Mouse (Mus musculus): ENCODE data around the gene Scn2b. TPM values are rescaled to one million over a fixed set of nuclear protein-coding genes. Genes with fewer than 3 reads are reported as not detected.

Scn2b gene
- polyA plus RNA-seq, 1 experiment from 2014 or later: 2.3 TPM

DNA sequence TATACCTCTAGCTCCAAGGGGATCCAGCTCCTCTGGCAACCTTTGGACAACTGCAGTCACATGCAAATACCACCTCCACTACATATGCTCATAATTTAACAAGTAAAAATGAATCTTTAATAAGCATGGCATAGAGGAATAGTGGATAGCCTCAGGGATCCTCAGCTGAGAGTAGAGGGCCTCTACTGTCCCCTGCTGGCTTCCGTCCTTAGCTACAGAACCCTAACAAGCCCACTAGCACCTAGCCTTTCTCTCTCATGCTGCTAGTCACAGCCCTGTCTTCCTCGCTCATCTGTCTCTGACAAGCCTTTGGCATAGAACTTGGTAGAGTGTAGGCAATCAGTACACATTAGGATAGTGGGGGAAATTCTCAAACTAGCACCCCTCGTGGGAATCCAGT is 26.8 kb upstream of the Scn2b start:
- ATAC-seq (replicated peaks; ENCODE audit: extremely low read depth, insufficient read depth, low FRiP score): no peak
- Histone ChIP-seq H3K4me2 (ENCODE audit: low read depth, low read length) (no peak overlapping the region), H3K27me3 (ENCODE audit: control insufficient read depth, insufficient read depth, low read length) (no peaks in the 10 kb centered on the region; the same call in 1 of the 2 replicates), H3K36me3 (ENCODE audit: control insufficient read depth, insufficient read depth) (no peaks in the 10 kb centered on the region), H3K4me3 (ENCODE audit: low read length) (no peak overlapping the region), H3K27ac (ENCODE audit: low read length) (no peak overlapping the region), H3K9ac (ENCODE audit: low read length) (no peak overlapping the region), H3K9me3 (replicated peaks; ENCODE audit: control insufficient read depth, low read length) (no peaks in the 10 kb centered on the region), H3K4me1 (ENCODE audit: control insufficient read depth, insufficient read depth, low read length) (peaks cover 5% of the 10 kb centered on the region; the same call in 1 of the 2 replicates)
- WGBS: 65% methylated on average over 3 of the region's 3 CpGs

DNA sequence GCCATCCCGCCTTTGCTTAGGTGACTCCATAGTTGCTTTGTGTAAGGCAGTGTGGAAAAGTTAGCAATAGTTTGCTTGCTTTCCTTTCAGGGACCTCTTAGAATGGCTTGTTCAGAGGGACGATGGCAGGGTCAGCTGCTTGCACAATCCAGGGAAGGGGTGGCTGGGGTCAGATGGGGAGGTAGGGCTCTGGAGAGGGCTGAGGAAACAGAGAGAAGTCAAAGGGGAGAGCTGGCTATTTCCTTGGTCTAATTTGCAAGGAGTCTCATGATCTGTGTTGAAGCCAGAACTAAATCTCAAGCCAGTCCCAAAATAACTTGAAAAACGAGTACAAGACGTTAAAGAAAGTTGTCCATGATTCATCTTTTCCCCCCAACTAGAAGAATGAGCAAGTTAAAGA is 24.9 kb upstream of the Scn2b start:
- Histone ChIP-seq H3K9ac (ENCODE audit: low read length) (no peak overlapping the region), H3K4me1 (ENCODE audit: control insufficient read depth, insufficient read depth, low read length) (peaks cover 5% of the 10 kb centered on the region; the same call in 1 of the 2 replicates), H3K27me3 (ENCODE audit: control insufficient read depth, insufficient read depth, low read length) (no peaks in the 10 kb centered on the region; the same call in 1 of the 2 replicates), H3K4me3 (ENCODE audit: low read length) (no peak overlapping the region), H3K4me2 (ENCODE audit: low read depth, low read length) (no peak overlapping the region), H3K9me3 (replicated peaks; ENCODE audit: control insufficient read depth, low read length) (no peaks in the 10 kb centered on the region), H3K36me3 (ENCODE audit: control insufficient read depth, insufficient read depth) (no peaks in the 10 kb centered on the region), H3K27ac (ENCODE audit: low read length) (no peak overlapping the region)
- WGBS: 46% methylated on average over 4 of the region's 4 CpGs
- no peak for ATAC-seq (replicated peaks; ENCODE audit: extremely low read depth, insufficient read depth, low FRiP score)

DNA sequence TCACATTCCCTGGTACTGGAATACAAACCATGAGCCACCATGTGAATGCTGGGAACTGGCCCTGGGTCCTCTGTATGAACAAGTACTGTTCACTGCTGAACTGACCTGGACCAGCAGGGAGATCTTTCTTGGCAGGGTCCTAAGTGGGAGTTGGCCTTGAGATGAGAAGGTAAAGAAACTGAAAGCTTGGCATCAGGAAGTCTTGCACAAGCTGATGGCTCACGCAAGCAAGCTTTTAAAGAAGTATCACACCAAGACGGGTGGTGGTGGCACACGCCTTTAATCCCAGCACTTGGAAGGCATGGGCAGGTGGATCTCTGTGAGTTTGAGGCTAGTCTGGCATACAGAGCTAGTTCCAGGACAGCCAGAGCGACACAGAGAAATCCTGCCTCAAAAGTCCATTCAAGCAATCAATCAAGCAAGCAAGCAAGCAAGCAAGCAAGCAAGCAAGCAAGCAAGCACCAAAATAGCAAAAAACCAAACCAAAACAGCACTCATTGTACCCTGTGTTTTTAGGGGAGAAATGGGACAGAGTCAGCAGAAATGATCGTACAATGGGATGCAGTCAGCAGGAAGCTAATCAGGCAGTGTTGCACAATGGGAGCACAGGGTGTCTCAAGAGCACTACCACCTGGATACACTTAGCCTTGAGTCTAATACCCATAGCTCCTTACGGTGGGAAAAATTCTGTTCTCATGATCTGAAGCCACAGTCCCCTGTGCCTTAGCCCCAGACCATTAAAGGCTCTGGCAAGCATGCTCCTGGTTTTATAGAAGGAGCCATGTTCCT is 22.2 kb upstream of the Scn2b start:
- no peaks in the 10 kb centered on the region for H3K36me3 ChIP-seq (ENCODE audit: control insufficient read depth, insufficient read depth)
- H3K27ac ChIP-seq (ENCODE audit: low read length): no peak overlapping the region
- no peak for ATAC-seq (replicated peaks; ENCODE audit: extremely low read depth, insufficient read depth, low FRiP score)
- no peaks in the 10 kb centered on the region; the same call in 1 of the 2 replicates for H3K27me3 ChIP-seq (ENCODE audit: control insufficient read depth, insufficient read depth, low read length)
- peaks cover 5% of the 10 kb centered on the region; the same call in 1 of the 2 replicates for H3K4me1 ChIP-seq (ENCODE audit: control insufficient read depth, insufficient read depth, low read length)
- H3K4me2 ChIP-seq (ENCODE audit: low read depth, low read length): no peak overlapping the region
- H3K9ac ChIP-seq (ENCODE audit: low read length): no peak overlapping the region
- 65% methylated on average over 6 of the region's 6 CpGs for WGBS
- H3K9me3 ChIP-seq (replicated peaks; ENCODE audit: control insufficient read depth, low read length): no peaks in the 10 kb centered on the region
- no peak overlapping the region for H3K4me3 ChIP-seq (ENCODE audit: low read length)

DNA sequence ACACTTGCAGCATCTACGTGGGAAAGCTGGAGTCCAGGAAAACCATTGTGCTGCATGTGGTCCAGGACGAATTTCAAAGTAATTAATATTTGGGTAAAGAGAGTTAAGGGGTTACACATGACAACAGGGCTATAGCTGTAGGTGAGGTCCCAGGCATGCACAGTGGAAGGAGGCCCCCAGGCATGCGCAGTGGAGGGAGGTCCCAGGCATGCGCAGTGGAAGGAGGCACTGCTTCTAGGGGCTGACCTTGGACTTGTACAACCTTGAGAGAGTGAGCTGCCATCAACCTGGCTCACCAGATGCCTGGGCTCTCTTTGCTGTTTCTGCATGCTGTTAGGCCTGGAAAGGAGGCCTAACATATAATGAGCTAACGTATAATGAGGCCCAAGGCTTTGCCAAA is 19.7 kb upstream of the Scn2b start:
- Histone ChIP-seq H3K4me2 (ENCODE audit: low read depth, low read length) (no peak overlapping the region), H3K27me3 (ENCODE audit: control insufficient read depth, insufficient read depth, low read length) (no peaks in the 10 kb centered on the region), H3K9me3 (replicated peaks; ENCODE audit: control insufficient read depth, low read length) (no peaks in the 10 kb centered on the region), H3K4me1 (ENCODE audit: control insufficient read depth, insufficient read depth, low read length) (no peaks in the 10 kb centered on the region; the same call in 1 of the 2 replicates), H3K36me3 (ENCODE audit: control insufficient read depth, insufficient read depth) (no peaks in the 10 kb centered on the region), H3K9ac (ENCODE audit: low read length) (no peak overlapping the region), H3K4me3 (ENCODE audit: low read length) (no peak overlapping the region), H3K27ac (ENCODE audit: low read length) (no peak overlapping the region)
- ATAC-seq (replicated peaks; ENCODE audit: extremely low read depth, insufficient read depth, low FRiP score): no peak
- whole genome bisulfite sequencing: 78% methylated on average over 5 of the region's 5 CpGs

DNA sequence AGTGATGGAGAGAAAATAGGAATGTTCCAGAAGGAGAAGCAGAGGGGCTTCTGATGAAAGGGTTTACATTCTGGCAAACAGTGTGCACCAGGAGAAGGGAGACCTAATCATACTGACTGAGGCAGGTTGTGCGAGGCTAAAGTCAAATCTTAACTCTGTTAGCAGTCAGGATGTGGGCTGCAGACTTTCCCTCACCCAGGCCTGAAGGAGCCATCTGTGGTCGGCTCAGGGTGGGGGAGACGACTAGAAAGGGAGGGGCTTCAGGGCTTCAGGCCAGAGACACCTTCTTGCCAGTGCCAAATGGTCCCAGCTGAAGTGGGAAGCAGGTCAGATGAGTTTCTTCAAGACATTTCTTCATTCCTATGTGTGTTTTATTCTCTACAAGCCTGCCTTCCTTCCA is 19.2 kb upstream of the Scn2b start:
- Histone ChIP-seq H3K27me3 (ENCODE audit: control insufficient read depth, insufficient read depth, low read length) (no peaks in the 10 kb centered on the region), H3K4me1 (ENCODE audit: control insufficient read depth, insufficient read depth, low read length) (peaks cover 5% of the 10 kb centered on the region), H3K27ac (ENCODE audit: low read length) (no peak overlapping the region), H3K36me3 (ENCODE audit: control insufficient read depth, insufficient read depth) (no peaks in the 10 kb centered on the region), H3K4me2 (ENCODE audit: low read depth, low read length) (no peak overlapping the region), H3K9ac (ENCODE audit: low read length) (no peak overlapping the region), H3K9me3 (replicated peaks; ENCODE audit: control insufficient read depth, low read length) (no peaks in the 10 kb centered on the region), H3K4me3 (ENCODE audit: low read length) (no peak overlapping the region)
- no peak for ATAC-seq (replicated peaks; ENCODE audit: extremely low read depth, insufficient read depth, low FRiP score)
- 36% methylated on average over 3 of the region's 3 CpGs for WGBS

DNA sequence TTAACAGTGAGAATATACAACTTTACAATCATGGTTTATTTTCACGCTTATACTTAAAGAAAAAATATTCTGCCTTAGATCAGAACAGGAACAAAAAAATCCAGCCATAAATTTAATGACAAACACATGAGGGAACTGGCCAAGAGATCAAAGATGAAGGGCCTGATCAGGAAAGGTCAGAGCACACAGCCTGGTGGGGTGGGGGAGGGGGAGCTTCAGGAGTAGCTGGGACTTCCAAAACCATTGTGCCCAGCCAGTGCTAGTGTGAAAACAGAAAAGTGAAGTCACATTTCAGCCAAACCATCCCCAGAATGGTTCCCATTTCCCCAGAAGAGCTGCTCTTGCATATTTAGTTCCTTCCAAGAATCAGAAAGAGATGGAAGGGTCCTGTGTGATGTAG is 15.1 kb upstream of the Scn2b start:
- WGBS: 90% methylated on average over 1 of the region's 1 CpGs
- no peak for ATAC-seq (replicated peaks; ENCODE audit: extremely low read depth, insufficient read depth, low FRiP score)

DNA sequence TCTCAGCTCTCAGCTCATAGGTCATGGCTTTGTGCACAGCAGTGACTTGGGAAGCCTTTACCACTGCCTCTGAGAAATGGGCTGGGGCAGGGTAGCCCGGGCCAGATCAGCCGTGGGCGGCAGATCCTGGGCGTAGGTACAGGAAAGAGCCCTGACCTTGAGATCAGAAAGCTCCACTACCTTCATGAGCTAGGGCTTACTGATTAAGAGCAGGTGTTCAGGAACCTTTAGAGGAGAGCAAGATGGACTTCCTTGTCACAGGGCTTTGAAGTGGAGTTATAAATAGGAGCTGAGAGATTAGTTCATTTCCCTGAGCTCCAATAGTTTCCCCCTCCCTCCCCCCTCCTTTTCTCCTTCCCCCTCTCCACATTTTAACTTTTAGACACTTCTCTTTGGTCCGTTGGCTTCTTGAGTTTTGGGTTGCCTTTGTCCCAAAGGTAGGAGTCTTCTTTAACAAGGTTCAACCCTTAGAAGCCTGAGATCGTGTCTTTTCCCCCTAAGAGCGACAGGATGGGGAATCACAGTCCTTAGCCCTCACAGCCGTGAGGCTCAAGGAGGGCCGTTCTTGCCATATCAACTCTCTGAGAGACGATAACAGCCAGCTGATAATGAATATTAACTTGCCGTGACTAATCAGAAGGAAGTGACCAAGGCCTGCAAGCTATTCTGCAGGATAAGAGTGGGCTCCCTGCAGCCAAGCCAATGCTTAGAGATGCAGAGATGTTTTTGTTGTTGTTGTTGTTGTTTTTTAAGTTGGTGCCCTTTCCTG is 14.2 kb upstream of the Scn2b start:
- 24% methylated on average over 11 of the region's 11 CpGs for WGBS
- no peak overlapping the region for H3K4me2 ChIP-seq (ENCODE audit: low read depth, low read length)
- no peaks in the 10 kb centered on the region for H3K36me3 ChIP-seq (ENCODE audit: control insufficient read depth, insufficient read depth)
- H3K27me3 ChIP-seq (ENCODE audit: control insufficient read depth, insufficient read depth, low read length): no peaks in the 10 kb centered on the region
- no peaks in the 10 kb centered on the region for H3K9me3 ChIP-seq (replicated peaks; ENCODE audit: control insufficient read depth, low read length)
- H3K9ac ChIP-seq (ENCODE audit: low read length): no peak overlapping the region
- peaks cover 8% of the 10 kb centered on the region for H3K4me1 ChIP-seq (ENCODE audit: control insufficient read depth, insufficient read depth, low read length)
- H3K4me3 ChIP-seq (ENCODE audit: low read length): no peak overlapping the region
- no peak for ATAC-seq (replicated peaks; ENCODE audit: extremely low read depth, insufficient read depth, low FRiP score)
- no peak overlapping the region for H3K27ac ChIP-seq (ENCODE audit: low read length)

More for the DNA sequence above, 15.1 kb upstream of the Scn2b start:
- Histone ChIP-seq H3K9me3 (replicated peaks; ENCODE audit: control insufficient read depth, low read length) (no peaks in the 10 kb centered on the region), H3K4me2 (ENCODE audit: low read depth, low read length) (no peak overlapping the region), H3K9ac (ENCODE audit: low read length) (no peak overlapping the region), H3K27ac (ENCODE audit: low read length) (no peak overlapping the region), H3K27me3 (ENCODE audit: control insufficient read depth, insufficient read depth, low read length) (no peaks in the 10 kb centered on the region), H3K36me3 (ENCODE audit: control insufficient read depth, insufficient read depth) (no peaks in the 10 kb centered on the region), H3K4me1 (ENCODE audit: control insufficient read depth, insufficient read depth, low read length) (peaks cover 8% of the 10 kb centered on the region), H3K4me3 (ENCODE audit: low read length) (no peak overlapping the region)

DNA sequence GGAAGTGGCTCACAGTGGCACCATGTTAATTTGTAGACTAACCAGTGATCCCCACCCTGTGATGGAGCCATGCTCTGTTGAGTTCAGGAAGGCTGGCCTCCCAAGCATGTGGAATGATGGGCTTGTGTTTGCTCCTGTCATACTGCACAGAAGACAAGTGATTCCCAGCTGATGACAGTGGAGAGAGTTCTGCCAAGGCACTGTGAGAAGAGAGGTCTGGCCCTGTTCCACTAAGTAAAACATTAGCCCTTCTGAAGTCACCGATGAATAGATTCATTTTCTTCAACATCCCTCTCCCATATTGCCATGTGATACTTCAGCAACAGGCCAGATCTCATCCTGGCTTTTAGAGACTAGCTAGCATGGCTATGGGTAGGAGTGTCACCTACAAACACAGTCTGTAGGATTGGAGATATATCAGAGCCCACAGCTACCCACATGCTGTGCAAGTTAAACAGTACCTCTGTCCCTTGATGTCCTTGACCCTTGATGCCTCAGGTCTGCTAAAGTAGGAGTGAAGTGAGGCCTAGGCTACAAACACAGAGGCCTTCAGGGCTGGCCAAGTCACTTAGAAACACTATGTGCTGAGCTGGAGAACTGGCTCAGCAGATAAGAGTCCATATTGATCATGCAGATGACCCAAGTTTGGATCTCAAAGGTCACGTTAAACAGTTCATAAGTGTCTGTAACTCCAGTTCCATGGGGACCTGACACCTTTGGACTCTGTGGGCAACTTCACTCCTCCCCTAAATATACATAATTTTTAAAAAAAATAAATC is 11.8 kb upstream of the Scn2b start:
- no peak overlapping the region for H3K27ac ChIP-seq (ENCODE audit: low read length)
- no peaks in the 10 kb centered on the region for H3K9me3 ChIP-seq (replicated peaks; ENCODE audit: control insufficient read depth, low read length)
- H3K36me3 ChIP-seq (ENCODE audit: control insufficient read depth, insufficient read depth): no peaks in the 10 kb centered on the region
- ATAC-seq (replicated peaks; ENCODE audit: extremely low read depth, insufficient read depth, low FRiP score): no peak
- WGBS: 75% methylated on average over 2 of the region's 2 CpGs
- H3K4me3 ChIP-seq (ENCODE audit: low read length): no peak overlapping the region
- no peak overlapping the region for H3K9ac ChIP-seq (ENCODE audit: low read length)
- no peaks in the 10 kb centered on the region for H3K27me3 ChIP-seq (ENCODE audit: control insufficient read depth, insufficient read depth, low read length)
- peaks cover 8% of the 10 kb centered on the region for H3K4me1 ChIP-seq (ENCODE audit: control insufficient read depth, insufficient read depth, low read length)
- H3K4me2 ChIP-seq (ENCODE audit: low read depth, low read length): no peak overlapping the region
